Mouse (Mus musculus) CD4-positive, CD25-positive, alpha-beta regulatory T cell, adult 2 months (primary cell): Measurements from ENCODE around the gene Mthfd1.

Source experiments
- DNase-seq: peaks from one replicate; pipeline ENCODE4 v3.0.0-alpha.2; 2012; ENCODE audit warnings: low read depth, low spot score

Gene Mthfd1

GRCm38 (mm10) chr12:76263876-76264275 lies 8.8 kb downstream of the Mthfd1 start:
- no peak for DNase-seq

- DNase-seq = no peak
Measured at GRCm38 (mm10) chr12:76264325-76264965, 9.3 kb downstream of the Mthfd1 start.

DNA sequence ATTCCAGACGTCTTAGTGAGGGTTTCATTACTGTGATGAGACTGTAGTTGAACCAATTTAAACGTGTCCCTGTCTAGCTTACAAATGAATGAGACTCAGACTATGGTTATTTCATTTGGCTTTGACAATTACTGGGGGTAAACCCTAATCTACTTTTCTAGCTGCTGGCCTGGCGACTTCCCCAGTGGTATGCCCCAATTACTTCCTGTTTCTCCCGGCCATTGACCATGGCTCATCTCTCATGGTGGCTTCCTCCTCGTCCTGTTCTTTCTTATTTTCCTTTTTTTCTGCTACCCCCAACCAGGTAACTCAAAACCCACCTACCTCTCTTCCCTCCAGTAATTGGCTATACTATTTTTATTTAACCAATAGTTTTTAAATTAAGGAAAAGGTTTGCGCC lies 9.9 kb downstream of the Mthfd1 start:
- no peak for DNase-seq

- DNase-seq = peak; percentile 76
Measured at GRCm38 (mm10) chr12:76266875-76267274, 11.8 kb downstream of the Mthfd1 start.

- DNase-seq = no peak
Measured at GRCm38 (mm10) chr12:76268686-76269085, 13.6 kb downstream of the Mthfd1 start.

DNA sequence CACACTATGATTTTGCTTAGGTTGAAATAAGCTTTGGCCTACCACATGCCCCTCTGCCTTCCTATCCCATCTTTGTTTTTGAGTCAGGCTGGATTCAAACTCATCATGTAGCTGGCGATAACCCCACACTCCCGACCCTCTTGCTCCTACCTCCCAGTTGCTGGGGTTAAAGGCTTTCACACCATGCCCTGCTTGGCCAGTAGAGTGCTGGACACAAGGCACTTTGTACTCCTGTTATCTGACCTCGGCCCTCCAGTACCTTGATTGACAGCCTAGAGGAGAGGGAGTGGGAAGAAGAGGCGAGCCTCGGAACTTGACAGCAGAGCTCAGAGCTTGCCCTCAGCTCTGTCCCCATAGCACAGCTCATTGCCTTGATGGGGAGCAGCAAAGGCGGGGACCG lies 14.1 kb downstream of the Mthfd1 start:
- DNase-seq = no peak

- no peak for DNase-seq
Measured at GRCm38 (mm10) chr12:76271516-76271915, 16.4 kb downstream of the Mthfd1 start.

DNA sequence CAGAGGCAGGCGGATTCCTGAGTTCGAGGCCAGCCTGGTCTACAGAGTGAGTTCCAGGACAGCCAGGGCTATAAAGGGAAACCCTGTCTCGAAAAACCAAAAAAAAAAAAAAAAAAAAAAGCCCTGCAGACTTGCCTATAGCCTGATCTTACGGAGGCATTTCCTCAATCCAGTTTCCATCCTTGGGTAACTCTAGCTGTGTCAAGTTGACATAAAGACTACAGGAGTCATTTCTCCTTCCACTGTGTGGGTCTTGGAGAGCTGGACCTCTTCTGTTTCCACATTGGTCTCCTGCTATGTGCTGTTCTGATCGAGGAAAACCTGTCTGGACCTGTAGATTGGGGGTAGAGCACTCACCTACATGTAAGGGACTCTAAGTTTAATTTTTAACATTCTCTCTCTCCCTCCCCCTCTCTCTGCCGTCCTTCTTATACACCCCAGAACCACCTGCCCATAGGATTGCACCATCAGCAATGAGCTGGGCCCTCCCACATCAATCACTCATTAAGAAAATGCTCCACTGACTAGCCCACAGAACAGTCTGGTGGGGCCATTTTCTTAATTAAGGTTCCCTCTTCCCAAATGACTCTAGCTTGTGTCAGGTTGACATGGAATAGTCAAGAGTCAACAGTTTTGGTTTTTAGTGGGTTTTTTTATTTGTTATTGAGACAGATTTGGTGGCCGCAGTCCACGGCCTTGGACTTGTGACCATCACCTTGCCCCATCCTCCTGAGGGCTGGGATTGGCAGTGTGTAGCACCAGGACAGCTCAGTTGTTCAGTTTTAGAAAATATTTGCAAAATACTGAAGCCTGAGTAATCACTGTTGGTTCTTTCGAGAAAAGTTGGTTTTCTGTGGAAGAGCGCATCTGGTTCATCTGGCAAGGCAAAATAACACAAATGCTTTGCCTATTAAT lies 17.8 kb downstream of the Mthfd1 start:
- no peak for DNase-seq

DNA sequence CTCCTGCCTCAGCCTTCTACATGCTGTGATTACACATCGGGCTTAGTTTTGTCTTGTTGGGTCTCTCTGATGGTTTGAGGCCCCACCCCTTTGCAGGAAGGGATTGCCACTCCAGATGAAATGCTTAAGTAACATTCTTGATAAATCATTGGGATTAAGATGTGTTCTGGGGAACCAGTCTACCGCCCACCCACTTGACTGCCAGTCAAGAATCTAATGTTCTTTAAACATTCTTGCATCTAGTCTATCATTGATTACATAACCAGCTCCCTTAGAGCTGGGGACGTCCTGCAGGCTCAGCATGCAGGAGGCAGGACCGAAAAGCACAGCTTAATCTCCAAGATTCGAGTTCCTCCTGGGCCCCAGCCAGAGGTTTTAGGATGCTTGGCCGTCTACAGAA lies 23.1 kb downstream of the Mthfd1 start:
- no peak for DNase-seq

GRCm38 (mm10) chr12:76280556-76280955 lies 25.5 kb downstream of the Mthfd1 start:
- no peak for DNase-seq

DNA sequence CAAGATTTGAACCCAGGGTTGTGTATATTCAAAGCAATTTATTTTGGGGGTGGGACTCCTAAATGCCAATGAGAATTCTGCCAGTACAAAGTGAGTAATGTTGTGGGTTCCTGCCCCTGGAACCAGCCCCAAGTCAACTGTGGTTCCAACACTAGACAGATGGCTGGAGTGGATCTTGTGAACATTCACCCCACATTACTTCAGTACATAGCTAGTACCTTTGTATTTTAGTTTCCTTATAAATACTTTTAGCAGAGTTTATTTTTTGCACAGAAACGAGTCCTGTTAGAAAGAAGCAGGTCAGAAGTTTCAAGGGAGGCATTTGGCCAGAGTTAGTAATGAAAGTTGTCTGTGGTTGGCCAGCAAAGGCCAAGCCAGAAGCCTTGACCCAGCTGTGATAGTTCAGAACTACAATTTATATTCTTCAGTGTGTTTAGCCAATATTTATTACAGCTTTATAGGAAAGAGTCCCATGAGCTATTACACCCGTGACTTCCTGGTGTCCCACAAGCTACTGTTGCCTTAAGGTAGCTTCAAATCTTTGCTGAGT lies 26.1 kb downstream of the Mthfd1 start:
- no peak for DNase-seq

GRCm38 (mm10) chr12:76282132-76282531 lies 27.0 kb downstream of the Mthfd1 start:
- no peak for DNase-seq

DNA sequence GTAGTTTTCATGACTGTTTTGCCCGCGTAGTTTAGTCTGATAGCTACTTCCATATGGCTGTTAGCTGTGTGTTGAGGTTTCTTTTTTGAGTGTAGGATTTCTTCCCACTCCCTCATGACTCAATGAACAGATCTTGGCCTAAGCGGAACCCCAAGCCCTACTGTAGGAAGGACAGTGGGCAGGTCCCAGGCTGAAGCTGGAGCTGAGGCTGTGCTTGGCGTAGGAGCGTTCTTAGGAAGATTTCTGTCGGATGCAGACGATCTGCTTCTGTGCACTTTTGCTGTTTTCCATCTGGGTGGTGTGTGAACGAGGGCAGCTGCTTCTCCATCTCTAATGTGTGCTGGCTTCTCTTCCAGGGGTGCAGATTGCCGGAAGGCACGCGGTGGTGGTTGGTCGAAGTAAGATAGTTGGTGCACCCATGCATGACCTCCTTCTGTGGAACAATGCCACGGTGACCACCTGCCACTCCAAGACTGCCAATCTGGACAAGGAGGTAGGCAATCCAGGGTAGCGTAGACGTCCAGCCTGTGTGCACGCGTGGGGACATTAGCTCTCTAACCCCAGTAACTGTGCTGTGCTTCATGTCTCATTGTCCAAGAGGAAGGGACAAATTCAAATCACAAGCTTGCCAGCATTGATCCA lies 27.6 kb downstream of the Mthfd1 start:
- no peak for DNase-seq

DNA sequence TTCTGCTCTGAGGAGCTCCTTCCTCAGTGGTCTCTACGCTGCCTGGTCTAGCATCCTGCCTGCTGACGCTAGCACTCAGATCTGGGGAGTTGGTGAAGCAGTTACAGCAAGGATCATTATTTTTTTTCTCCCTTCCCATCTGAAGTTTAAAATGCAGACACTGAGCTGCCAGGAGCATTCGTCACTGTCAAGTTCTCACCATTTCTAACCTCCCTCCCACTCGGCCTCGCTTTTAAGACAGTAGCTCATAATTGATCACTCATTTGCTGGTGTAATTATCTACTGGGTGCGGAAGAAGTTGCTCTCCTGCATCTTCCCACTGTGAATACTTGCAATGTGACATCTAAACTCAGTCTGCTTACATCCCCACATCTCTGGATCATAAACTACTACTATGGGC lies 30.3 kb downstream of the Mthfd1 start:
- no peak for DNase-seq

GRCm38 (mm10) chr12:76287986-76288385 lies 32.9 kb downstream of the Mthfd1 start:
- DNase-seq = no peak

GRCm38 (mm10) chr12:76288494-76288893 lies 33.4 kb downstream of the Mthfd1 start:
- no peak for DNase-seq

DNA sequence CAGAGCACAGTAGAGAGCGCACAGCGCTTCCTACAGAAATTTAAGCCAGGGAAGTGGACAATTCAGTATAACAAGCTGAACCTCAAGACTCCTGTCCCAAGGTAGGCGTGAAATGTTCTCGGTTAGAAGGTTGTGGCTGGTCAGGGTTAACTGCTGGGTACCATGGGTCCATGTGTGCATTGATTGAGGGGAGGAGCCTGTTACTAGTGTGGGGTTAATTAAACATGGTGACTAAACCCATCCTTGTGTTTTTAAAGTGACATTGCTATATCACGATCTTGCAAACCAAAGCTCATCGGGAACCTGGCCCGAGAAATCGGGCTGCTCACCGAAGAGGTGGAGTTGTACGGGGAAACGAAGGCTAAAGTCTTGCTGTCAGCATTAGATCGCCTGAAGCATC lies 34.3 kb downstream of the Mthfd1 start:
- no peak for DNase-seq

DNA sequence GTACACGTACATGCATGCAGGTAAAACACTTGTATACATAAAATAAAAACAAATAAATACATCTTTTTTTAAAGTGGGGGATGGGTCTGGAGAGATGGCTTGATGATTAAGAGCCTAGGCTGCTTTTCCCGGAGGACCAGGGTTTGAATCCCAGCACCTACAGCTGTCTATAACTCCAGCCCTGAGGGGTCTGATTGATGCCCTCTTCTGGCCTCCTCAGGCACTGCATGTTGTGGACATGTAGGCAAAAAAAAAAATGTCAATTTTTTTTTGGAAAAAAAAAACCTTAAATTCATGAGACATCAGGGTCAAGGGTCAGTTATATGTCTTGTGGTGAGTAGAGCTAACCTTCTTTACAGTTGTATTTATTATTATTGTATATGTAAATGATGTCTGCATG lies 35.2 kb downstream of the Mthfd1 start:
- DNase-seq = peak; percentile 48

GRCm38 (mm10) chr12:76293192-76293591 lies 38.1 kb downstream of the Mthfd1 start:
- DNase-seq = peak; percentile 66

GRCm38 (mm10) chr12:76297830-76298229 lies 42.7 kb downstream of the Mthfd1 start:
- no peak for DNase-seq

DNA sequence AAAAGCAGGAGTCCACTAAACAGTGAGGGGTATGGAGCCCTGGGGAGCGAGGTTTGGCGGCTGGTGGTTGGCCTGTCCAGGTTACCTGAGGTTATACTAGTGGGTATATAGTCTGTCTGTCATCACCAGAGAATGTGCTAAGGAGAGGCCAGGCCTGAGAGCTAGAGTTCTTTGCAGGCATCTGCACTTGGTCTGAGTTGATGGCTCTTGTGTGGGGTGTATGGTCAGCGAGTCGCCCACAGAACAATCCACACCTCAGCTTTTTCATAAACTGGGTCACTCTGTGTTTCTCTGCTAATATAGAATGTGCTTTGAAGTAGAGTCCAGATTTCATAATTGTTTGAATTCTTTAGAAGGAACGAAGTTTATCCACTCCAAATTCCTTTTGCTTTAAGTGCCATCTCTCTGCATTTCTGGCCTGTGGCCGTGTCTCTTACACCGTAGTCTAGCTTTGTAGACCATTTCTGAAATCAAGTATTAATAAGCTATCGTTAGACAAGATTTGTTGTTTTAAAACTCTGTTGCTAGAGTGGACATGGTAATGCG lies 44.3 kb downstream of the Mthfd1 start:
- DNase-seq = no peak

GRCm38 (mm10) chr12:76300367-76300766 lies 45.3 kb downstream of the Mthfd1 start:
- no peak for DNase-seq
